ENCODE assay signal across 9 mouse cellular contexts in genomic region chr11:119047261-119048132, GRCm38 (mm10). TPM values are rescaled to one million over a fixed set of nuclear protein-coding genes. Genes with fewer than 3 reads are reported as not detected.
DNase-seq lines count a peak whose midpoint lies in the region; ATAC-seq and TF ChIP-seq lines count a peak whose summit lies in the region.
"Had no signal": no experiment of that assay in that cellular context is flagged by ENCODE, and none has a peak within 500 bp of the region (broad histone marks: within the 10 kb centered on the region; RNA-seq: fewer than 3 reads in every experiment).

No protein-coding gene starts in this region.

- H3K4me2 ChIP-seq in hindbrain, embryonic 15.5 days, result peak overlapping the region; percentile 67
- H3K4me2 ChIP-seq in midbrain, embryonic 13.5 days (replicated peaks), result peak overlapping the region; percentile 63

- TF ChIP-seq CTCF in layer of hippocampus, adult 2 months (conservative IDR thresholded peaks at IDR 0.05), result peak; percentile 24

- H3K27me3 ChIP-seq in hindbrain, embryonic 15.5 days, result peaks cover 85% of the 10 kb centered on the region
- peaks cover 100% of the 10 kb centered on the region for H3K27me3 ChIP-seq in midbrain, embryonic 13.5 days

- H3K36me3 ChIP-seq in hindbrain, embryonic 15.5 days, result no peaks in the 10 kb centered on the region
- H3K36me3 ChIP-seq in midbrain, embryonic 13.5 days, result no peaks in the 10 kb centered on the region

- under 1% methylated on average over 43 of the region's 43 CpGs for WGBS in hindbrain, embryonic 15.5 days
- WGBS in midbrain, embryonic 13.5 days, result under 1% methylated on average over 43 of the region's 43 CpGs

- ATAC-seq in hindbrain, embryonic 15.5 days (ENCODE audit: low FRiP score, low read depth), result no peak
- ATAC-seq in midbrain, embryonic 13.5 days, result peak; percentile 27

- peaks cover 47% of the 10 kb centered on the region for H3K4me1 ChIP-seq in hindbrain, embryonic 15.5 days (replicated peaks)
- H3K4me1 ChIP-seq in midbrain, embryonic 13.5 days (replicated peaks), result peaks cover 52% of the 10 kb centered on the region

- H3K9me3 ChIP-seq in hindbrain, embryonic 15.5 days, result no peaks in the 10 kb centered on the region
- H3K9me3 ChIP-seq in midbrain, embryonic 13.5 days, result no peaks in the 10 kb centered on the region

- no peak overlapping the region for H3K27ac ChIP-seq in layer of hippocampus, adult 2 months
- no peak overlapping the region for H3K27ac ChIP-seq in hindbrain, embryonic 15.5 days (replicated peaks)
- peak overlapping the region; percentile 48; the same call in 1 of the 2 replicates for H3K27ac ChIP-seq in midbrain, embryonic 13.5 days

- no peak overlapping the region for H3K4me3 ChIP-seq in layer of hippocampus, adult 2 months
- peak overlapping the region; percentile 40 for H3K4me3 ChIP-seq in hindbrain, embryonic 15.5 days
- peak overlapping the region; percentile 36 for H3K4me3 ChIP-seq in midbrain, embryonic 13.5 days (replicated peaks)

- DNase-seq in layer of hippocampus, adult 2 months (ENCODE audit: low spot score in 2 of 2), result no peak
- DNase-seq in layer of hippocampus, postnatal 25 days (ENCODE audit: extremely low spot score in 1 of 2, low spot score in 1 of 2), result no peak
- DNase-seq in embryo, embryonic 11 days, result peak; percentile 80
- no peak for DNase-seq in right cerebral cortex, postnatal 4 days
- DNase-seq in layer of hippocampus, adult 18-20 months (ENCODE audit: low spot score in 2 of 2), result no peak
- no peak for DNase-seq in cerebellum, postnatal 36 days

- no peak overlapping the region; the same call in 1 of the 2 replicates for H3K9ac ChIP-seq in hindbrain, embryonic 15.5 days
- H3K9ac ChIP-seq in midbrain, embryonic 13.5 days (replicated peaks), result peak overlapping the region; percentile 33; the same call in 1 of the 2 replicates

RNA-seq across cellular contexts. Expression of gene Cbx8, which starts 6.7 kb away (rescaled TPM):
- total RNA-seq in layer of hippocampus, adult 2 months (2021), result 10 to 100 TPM; 10.2 to 11.3 TPM
- total RNA-seq in layer of hippocampus, postnatal 25 days (2021), result 10 to 100 TPM; 13.8 to 16.7 TPM
- polyA plus RNA-seq in hindbrain, embryonic 15.5 days (2015; fragmentation: Nextera tagmentation; extraction: Ambion mirVana), result 8.6 and 10.0 TPM in 2 replicates
- 9.8 and 15.2 TPM in 2 replicates for polyA plus RNA-seq in midbrain, embryonic 13.5 days (2015; fragmentation: Nextera tagmentation; extraction: Ambion mirVana)
- total RNA-seq in layer of hippocampus, adult 18-20 months (2021), result 10 to 100 TPM in 1 of 2 experiments, 1 to 10 TPM in 1; 8.7 to 10.9 TPM

RNA-seq across cellular contexts. Expression of gene Cbx2, which starts 24.7 kb away (rescaled TPM):
- total RNA-seq in layer of hippocampus, adult 2 months (2021), result 1 to 10 TPM; 2.9 to 3.1 TPM
- total RNA-seq in layer of hippocampus, postnatal 25 days (2021), result 1 to 10 TPM; 4.0 to 4.4 TPM
- polyA plus RNA-seq in hindbrain, embryonic 15.5 days (2015; fragmentation: Nextera tagmentation; extraction: Ambion mirVana), result 15.3 and 17.1 TPM in 2 replicates
- 34.7 and 35.5 TPM in 2 replicates for polyA plus RNA-seq in midbrain, embryonic 13.5 days (2015; fragmentation: Nextera tagmentation; extraction: Ambion mirVana)
- 1 to 10 TPM; 2.5 to 2.9 TPM for total RNA-seq in layer of hippocampus, adult 18-20 months (2021)

RNA-seq across cellular contexts. Expression of gene Cbx4, which starts 38.5 kb away (rescaled TPM):
- 10 to 100 TPM; 53.7 to 60.4 TPM for total RNA-seq in layer of hippocampus, adult 2 months (2021)
- 10 to 100 TPM; 62.1 to 67.7 TPM for total RNA-seq in layer of hippocampus, postnatal 25 days (2021)
- 21.9 and 23.2 TPM in 2 replicates for polyA plus RNA-seq in hindbrain, embryonic 15.5 days (2015; fragmentation: Nextera tagmentation; extraction: Ambion mirVana)
- 14.1 and 16.3 TPM in 2 replicates for polyA plus RNA-seq in midbrain, embryonic 13.5 days (2015; fragmentation: Nextera tagmentation; extraction: Ambion mirVana)
- total RNA-seq in layer of hippocampus, adult 18-20 months (2021), result 10 to 100 TPM; 44.7 to 49.1 TPM

RNA-seq across cellular contexts. Expression of gene Enpp7, which starts 59.5 kb away (rescaled TPM):
- not detected for total RNA-seq in layer of hippocampus, adult 2 months (2021)
- total RNA-seq in layer of hippocampus, postnatal 25 days (2021), result not detected
- not detected in 2 replicates for polyA plus RNA-seq in hindbrain, embryonic 15.5 days (2015; fragmentation: Nextera tagmentation; extraction: Ambion mirVana)
- not detected in 2 replicates for polyA plus RNA-seq in midbrain, embryonic 13.5 days (2015; fragmentation: Nextera tagmentation; extraction: Ambion mirVana)
- not detected for total RNA-seq in layer of hippocampus, adult 18-20 months (2021)
- total RNA-seq: heart, postnatal 10 days had no signal
